Mouse (Mus musculus): Measurements from ENCODE around the gene Kifc1.

Gene Kifc1

GRCm38 (mm10) chr17:33890533-33891059 lies at the start of gene Kifc1:
Gene Kifc1 (minus strand): TSS chr17:33890661.
- peak; percentile 99 for DNase-seq (ENCODE audit: low spot score in 2 of 2)

- DNase-seq (ENCODE audit: low spot score in 2 of 2), result no peak
Measured at GRCm38 (mm10) chr17:33938783-33939182, 48.3 kb upstream of the Kifc1 start.

DNA sequence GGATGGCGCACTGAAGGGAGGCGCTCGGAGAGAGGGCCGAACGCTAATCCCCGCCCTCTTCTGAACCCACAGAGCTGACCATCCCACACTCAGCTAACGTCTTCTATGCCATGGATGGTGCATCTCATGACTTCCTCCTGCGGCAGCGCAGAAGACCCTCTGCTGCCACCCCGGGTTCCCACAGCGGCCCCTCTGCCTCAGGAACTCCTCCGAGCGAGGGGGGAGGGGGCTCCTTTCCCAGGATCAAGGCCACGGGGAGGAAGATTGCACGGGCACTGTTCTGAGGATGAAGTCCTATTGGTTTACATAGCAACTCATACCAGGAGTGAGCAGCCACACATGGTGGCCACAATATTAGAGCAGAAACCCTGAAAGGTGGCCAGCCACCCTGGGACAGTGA lies 46.5 kb upstream of the Kifc1 start:
- DNase-seq (ENCODE audit: low spot score in 2 of 2), result no peak

- no peak for DNase-seq (ENCODE audit: low spot score in 2 of 2)
Measured at GRCm38 (mm10) chr17:33935422-33936055, 45.1 kb upstream of the Kifc1 start.

- DNase-seq (ENCODE audit: low spot score in 2 of 2), result no peak
Measured at GRCm38 (mm10) chr17:33932970-33933369, 42.5 kb upstream of the Kifc1 start.

DNA sequence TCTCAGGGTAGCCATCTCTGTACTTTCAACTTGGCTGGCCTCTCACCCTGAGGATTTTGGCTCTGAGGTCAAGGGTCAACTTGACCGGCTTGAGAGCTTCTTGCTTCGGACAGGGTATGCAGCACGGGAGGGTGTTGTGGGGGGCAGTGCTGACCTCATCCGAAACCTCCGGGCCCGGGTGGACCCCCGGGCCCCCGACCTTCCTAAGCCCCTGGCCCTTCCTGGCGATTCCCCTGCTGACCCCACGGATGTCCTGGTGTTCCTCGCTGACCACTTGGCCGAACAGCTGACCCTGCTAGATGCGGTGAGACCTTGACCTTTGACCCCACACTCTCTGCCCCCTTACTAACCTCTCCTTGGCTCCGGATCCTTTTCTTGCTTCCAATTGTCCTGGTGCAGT lies 42.0 kb upstream of the Kifc1 start:
- no peak for DNase-seq (ENCODE audit: low spot score in 2 of 2)

DNA sequence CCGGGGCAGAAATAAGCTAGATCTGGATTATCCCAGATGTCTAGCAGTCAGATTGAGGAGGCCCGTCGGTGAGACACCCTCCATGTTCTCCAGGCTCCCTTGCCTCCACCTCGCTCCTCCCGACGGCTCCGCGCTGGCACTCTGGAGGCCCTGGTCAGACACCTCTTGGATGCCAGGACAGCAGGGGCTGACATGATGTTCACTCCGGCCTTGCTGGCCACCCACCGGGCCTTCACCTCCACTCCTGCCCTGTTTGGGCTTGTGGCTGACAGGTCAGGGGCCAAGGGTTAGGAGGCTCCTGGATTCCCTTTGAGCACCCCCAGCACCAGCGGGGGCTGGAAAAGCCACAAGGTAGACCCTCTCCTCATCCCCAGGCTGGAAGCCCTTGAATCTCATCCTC lies 41.5 kb upstream of the Kifc1 start:
- DNase-seq (ENCODE audit: low spot score in 2 of 2), result no peak

DNA sequence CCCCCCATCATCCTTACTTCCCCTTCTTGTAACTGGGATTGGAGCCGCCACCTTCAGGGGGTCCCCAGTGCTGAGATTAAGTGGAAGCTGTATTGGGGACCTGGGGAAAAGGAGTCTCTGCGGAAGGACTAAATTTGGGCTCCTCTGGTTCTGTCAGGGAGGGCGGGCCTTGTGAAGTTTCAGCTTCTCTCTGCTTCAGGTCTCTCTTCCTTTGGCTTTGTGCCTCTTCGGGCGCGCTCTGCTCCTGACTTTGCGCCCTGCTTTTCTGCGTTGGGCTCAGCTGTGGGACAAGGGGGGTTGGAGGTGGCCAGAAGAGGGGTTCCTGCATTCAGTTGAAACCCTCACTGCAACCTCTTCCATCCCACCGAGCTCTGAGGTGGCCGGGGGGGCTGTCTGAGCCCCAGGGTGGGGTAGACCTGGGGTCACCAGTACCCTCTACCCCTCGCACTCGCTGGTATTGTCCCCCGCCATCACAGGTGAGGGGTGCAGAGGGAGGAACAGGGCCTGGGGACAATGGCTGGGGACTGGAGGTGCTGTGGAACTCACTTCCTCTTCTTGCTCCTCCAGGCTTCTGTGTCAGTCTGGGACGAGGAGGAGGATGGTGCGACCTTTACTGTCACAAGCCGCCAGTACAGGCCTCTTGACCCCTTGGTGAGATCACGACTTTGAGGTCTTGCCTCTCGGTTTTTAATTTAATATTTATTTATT lies 40.9 kb upstream of the Kifc1 start:
- DNase-seq (ENCODE audit: low spot score in 2 of 2), result no peak

- peak; percentile 67 to 72 for DNase-seq (ENCODE audit: low spot score in 2 of 2)
Measured at GRCm38 (mm10) chr17:33930280-33931158, 40.1 kb upstream of the Kifc1 start.

DNA sequence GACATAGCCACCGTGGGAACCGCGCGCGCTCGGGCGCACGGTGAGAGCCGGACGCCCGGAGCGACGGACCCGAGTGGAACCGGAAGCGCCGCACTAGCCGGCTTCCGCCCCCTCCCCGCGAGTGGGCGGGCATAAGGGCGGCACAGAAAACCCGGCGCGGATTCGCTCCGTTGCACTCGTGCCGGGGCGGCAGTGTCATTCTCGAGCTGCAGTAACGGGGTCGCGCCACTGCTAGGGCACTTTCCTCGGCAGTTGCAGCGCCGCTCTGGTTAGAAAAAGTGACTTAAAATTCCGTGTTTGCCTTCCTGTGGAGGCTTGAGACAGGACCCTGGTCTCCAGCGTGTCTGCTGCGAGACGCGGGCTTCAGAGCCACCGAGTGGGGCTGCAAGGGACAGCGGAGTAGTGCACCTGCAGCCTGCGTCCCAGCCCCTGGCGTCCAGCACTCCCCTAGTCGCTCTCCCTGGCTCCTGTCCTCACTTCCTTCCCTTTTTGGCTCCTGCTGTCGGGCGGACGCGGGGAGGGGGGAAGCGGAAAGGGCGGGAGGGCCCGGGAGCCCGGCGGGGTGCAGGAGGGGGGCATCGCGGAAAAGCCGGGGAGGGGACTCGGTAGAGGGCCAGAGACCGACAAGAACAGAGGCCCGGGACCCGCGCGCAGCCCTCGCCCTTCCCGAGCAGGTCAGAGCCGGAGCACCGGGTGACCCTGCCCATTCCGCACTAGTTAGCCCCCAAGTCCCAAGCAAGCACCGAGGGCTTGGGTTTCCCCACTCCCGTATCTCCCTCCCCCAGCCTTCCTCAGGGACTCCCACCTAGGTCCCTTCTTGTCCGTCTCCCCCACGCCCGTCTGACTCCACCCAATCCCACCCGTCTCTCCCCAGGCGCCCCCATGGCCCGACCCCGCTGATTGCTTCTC lies 39.2 kb upstream of the Kifc1 start, which contains the start of gene Rgl2:
Gene Rgl2, plus strand, starts transcription at position 173 of the 909 bp plus-strand sequence.
- DNase-seq (ENCODE audit: low spot score in 2 of 2), result peak; percentile 94 to 97

DNA sequence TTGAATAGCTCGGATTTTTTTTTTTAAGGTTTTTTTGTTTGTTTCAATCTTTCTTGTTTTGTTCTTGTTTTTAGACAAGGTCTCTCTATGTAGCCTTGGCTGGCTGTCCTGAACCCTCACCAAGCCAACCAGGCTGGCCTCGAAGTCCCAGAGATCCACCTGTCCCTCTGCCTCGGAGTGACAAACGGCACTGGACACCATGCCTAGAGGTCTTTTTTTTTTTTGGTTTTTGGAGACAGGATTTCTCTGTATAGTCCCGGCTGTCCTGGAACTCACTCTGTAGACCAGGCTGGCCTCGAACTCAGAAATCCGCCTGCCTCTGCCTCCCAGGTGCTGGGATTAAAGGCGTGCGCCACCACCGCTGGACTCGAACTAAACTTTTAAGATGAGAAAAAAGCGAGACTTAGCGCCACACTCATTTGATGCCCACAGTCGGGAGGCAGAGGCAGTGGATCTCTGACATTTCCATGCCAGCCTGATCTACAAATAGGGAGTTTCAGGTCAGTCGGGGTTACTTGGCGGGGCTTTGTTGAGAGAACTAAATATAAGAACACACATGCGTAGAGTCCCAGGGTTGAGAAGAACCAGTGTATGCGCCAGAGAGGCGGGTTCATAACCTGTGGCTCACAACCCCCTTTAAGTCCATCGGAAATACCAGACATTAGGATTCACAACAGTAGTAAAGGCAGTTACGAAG lies 37.9 kb upstream of the Kifc1 start:
- DNase-seq (ENCODE audit: low spot score in 2 of 2), result no peak

DNA sequence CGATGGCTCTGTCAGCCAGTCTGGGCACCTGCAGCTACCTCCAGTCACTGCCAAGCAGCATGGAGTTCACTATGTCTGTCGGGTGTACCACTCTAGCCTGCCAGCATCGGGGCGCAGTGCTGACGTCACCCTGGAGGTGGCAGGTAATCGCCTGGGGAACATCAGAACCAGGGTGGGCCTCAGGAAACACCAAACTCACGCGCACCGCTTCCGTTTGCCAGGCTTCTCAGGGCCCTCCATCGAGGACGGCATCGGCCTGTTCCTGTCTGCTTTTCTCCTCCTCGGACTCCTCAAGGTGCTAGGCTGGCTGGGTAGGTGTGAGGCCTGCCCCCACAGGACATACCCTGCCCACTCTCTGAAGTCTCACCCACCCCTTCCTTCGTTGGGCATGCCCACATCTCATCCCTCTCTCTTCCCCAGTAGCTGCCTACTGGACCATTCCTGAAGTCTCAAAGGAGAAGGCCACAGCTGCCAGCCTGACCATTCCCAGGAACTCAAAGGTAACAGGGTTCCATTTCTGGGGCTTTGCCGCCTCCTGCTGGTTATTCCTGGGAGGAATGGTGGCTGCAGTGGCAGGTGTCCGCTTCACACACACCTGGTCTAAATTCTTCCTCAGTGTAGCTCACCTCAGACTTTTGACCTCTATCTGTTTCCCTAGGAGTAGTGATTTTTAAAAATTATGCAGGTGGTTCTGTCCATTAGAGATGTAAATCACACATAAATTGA lies 35.9 kb upstream of the Kifc1 start:
- DNase-seq (ENCODE audit: low spot score in 2 of 2), result no peak

GRCm38 (mm10) chr17:33925406-33926116 lies 35.1 kb upstream of the Kifc1 start:
- DNase-seq (ENCODE audit: low spot score in 2 of 2), result no peak

- DNase-seq (ENCODE audit: low spot score in 2 of 2), result peak in 1 of 2 experiments; percentile 53
Measured at GRCm38 (mm10) chr17:33924577-33925283, 34.3 kb upstream of the Kifc1 start.

- DNase-seq (ENCODE audit: low spot score in 2 of 2), result no peak
Measured at GRCm38 (mm10) chr17:33921361-33921760, 30.9 kb upstream of the Kifc1 start.

DNA sequence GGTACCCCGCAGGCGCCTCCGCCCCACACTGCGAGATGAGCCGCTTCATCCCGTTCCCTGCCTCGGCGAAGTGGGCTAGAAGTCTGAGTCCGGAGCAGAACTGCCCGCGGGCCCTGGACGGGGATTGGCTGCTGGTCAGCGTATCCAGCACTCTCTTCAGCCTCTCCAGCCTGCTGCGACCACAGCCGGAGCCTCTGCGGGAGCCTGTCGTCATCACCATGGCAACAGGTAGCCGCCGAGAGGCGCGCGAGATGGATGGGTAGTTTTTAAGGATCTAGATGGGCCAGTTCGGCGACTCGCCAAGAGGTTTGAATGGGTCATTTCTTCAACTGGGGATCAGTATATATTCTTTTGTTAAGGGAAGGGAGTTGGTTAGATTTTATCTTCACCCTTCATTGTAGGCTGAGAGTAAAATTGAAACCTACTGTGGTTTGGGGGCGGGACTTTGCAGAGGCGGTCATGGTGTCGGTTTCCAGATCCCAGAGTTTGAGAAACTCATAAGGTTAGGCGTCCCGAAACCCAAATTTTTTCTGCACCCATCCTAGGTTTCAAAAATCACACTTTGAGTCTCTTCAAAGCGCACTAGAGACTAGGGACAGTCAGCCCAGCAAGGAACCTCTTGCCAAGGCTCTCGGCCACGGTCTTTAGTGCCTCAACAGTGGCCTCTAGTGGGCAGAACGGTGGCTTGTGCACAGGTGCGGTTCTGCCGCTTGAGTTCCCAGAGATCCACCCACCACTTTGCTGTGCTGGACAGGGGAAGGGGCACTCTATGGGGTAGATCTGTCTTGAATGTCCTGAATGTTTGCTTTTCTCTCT lies 30.0 kb upstream of the Kifc1 start:
- peak; percentile 73 to 87 for DNase-seq (ENCODE audit: low spot score in 2 of 2)

All from thymus, postnatal 10 days (tissue).